Mouse (Mus musculus): ENCODE data around the gene Eif4b. TPM values are rescaled to one million over a fixed set of nuclear protein-coding genes. Genes with fewer than 3 reads are reported as not detected.
A peak's percentile ranks its signal among the peaks of the same experiment; 100 is the strongest.

Gene Eif4b
- polyA plus RNA-seq, 1 experiment from 2014 or later: 32.2 TPM

DNA sequence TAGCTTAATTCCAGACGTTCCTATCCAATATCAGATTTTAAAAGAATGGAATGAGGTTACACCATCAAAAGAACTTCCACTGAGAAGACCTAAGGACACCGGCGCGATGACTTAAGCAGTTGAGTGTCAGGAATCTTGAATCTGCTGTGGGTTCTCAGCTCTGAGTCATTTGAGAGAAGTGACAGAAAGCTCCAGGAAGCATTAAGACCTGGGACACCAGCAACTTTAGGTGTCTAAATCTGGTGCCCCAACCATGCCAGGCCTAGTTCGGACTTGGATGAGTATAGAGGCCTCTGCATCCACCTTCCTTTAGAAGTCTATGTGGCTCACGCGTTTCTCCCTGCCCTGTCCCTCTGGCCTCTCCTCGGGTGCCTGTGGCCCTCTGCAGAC is 26.2 kb downstream of the Eif4b start:
- peak overlapping the region; percentile 85 for H3K4me2 ChIP-seq (ENCODE audit: low read depth, low read length)
- peak overlapping the region; percentile 56 for H3K4me3 ChIP-seq (ENCODE audit: low read depth, low read length)
- peak overlapping the region; percentile 76 for H3K27ac ChIP-seq (ENCODE audit: low read depth)
- DNase-seq (no peak), ATAC-seq (no peak)
- peaks cover 35% of the 10 kb centered on the region for H3K4me1 ChIP-seq (ENCODE audit: insufficient read depth)
- no peaks in the 10 kb centered on the region for H3K27me3 ChIP-seq (ENCODE audit: insufficient read depth, low read length)
- no peaks in the 10 kb centered on the region for H3K9me3 ChIP-seq (ENCODE audit: low read length)
- TF ChIP-seq EP300 (IDR thresholded peaks at IDR 0.05; ENCODE audit: low read depth): no peak
- TF ChIP-seq CTCF (IDR thresholded peaks at IDR 0.05; ENCODE audit: low read depth): no peak
- peak overlapping the region; percentile 60 for H3K9ac ChIP-seq (replicated peaks)
- 31% methylated on average over 8 of the region's 8 CpGs for WGBS (ENCODE audit: insufficient replicate concordance)
- H3K36me3 ChIP-seq (replicated peaks; ENCODE audit: insufficient read depth, low read length): peaks cover 19% of the 10 kb centered on the region

DNA sequence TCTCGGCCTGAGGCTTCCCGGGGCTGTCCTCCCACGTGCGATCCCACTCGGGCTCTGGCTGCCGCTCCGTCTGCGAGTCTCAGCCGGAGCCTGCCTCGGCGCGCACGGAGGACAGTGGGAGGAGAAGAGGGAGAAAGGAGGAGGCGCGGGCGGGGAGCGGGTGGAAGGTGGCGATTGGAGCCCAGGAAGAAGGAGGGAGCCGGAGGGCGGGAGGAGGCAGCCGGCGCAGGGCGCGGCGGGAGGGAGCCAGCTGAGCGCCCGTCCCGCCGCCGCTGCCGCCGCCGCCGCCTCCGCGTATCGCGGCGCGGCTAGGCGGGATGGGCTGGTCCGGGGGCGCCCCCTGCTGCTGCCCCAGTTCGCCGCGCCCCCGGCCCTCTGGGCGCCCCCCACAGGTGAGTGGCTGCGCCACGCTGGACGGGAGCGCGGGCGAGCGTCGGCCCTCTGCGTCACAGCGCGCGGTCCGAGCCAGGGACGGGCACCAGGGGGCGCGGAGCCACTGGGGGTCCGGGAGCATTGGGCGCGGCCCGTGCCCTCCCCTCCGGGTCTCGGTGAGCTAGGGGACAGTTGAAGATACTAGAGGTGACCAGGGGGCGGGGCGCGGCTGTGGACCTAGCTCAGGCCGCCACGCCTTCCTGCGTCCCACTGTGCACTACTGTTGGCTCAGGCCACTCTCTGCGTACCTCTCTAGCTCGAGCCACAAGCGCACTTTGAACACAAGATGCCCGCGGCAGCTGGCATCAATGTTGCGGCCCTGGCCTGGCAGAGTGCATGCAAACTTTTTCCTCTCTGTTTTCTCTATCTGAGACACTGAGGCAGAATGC is 26.8 kb downstream of the Eif4b start, which contains the start of gene Tns2:
Gene Tns2 (plus strand): TSS at position 253 of the 821 bp plus-strand sequence.
- Histone ChIP-seq H3K9ac (replicated peaks) (peak within 1 kb of the TSS; percentile 60), H3K9me3 (ENCODE audit: low read length) (no peaks in the 10 kb centered on the region), H3K27ac (ENCODE audit: low read depth) (peak within 1 kb of the TSS; percentile 76), H3K4me3 (ENCODE audit: low read depth, low read length) (peak within 1 kb of the TSS; percentile 56), H3K4me2 (ENCODE audit: low read depth, low read length) (peak within 1 kb of the TSS; percentile 85), H3K27me3 (ENCODE audit: insufficient read depth, low read length) (no peaks in the 10 kb centered on the region), H3K36me3 (replicated peaks; ENCODE audit: insufficient read depth, low read length) (peaks cover 13% of the 10 kb centered on the region; the same call in 1 of the 2 replicates), H3K4me1 (ENCODE audit: insufficient read depth) (peaks cover 40% of the 10 kb centered on the region)
- 1% methylated on average over 48 of the region's 82 CpGs for WGBS (ENCODE audit: insufficient replicate concordance)
- DNase-seq: peak; percentile 78
- ATAC-seq: peak; percentile 55
- TF ChIP-seq CTCF (IDR thresholded peaks at IDR 0.05; ENCODE audit: low read depth) (peak; percentile 59), EP300 (IDR thresholded peaks at IDR 0.05; ENCODE audit: low read depth) (no peak)

- Histone ChIP-seq H3K4me1 (ENCODE audit: insufficient read depth) (peaks cover 48% of the 10 kb centered on the region), H3K36me3 (replicated peaks; ENCODE audit: insufficient read depth, low read length) (peaks cover 8% of the 10 kb centered on the region; the same call in 1 of the 2 replicates), H3K4me2 (ENCODE audit: low read depth, low read length) (peak overlapping the region; percentile 85), H3K9ac (replicated peaks) (peak overlapping the region; percentile 60), H3K4me3 (ENCODE audit: low read depth, low read length) (peak overlapping the region; percentile 56), H3K27ac (ENCODE audit: low read depth) (peak overlapping the region; percentile 76), H3K27me3 (ENCODE audit: insufficient read depth, low read length) (0 out of 2 replicates have a peak, but pooled peaks cover 4% of the 10 kb centered on the region), H3K9me3 (ENCODE audit: low read length) (no peaks in the 10 kb centered on the region)
- DNase-seq (no peak), ATAC-seq (no peak)
- no peak for TF ChIP-seq EP300 (IDR thresholded peaks at IDR 0.05; ENCODE audit: low read depth)
- whole genome bisulfite sequencing (ENCODE audit: insufficient replicate concordance): 37% methylated on average over 10 of the region's 10 CpGs
Measured at GRCm38 (mm10) chr15:102100996-102101671, 27.6 kb downstream of the Eif4b start.

GRCm38 (mm10) chr15:102101672-102102541 is 28.3 kb downstream of the Eif4b start:
- Histone ChIP-seq H3K4me2 (ENCODE audit: low read depth, low read length) (peak overlapping the region; percentile 85), H3K27ac (ENCODE audit: low read depth) (peak overlapping the region; percentile 77), H3K4me3 (ENCODE audit: low read depth, low read length) (peak overlapping the region; percentile 41; the same call in 1 of the 2 replicates), H3K9ac (replicated peaks) (0 out of 2 replicates have a peak overlapping the region, but pooled peaks have one; percentile 74), H3K27me3 (ENCODE audit: insufficient read depth, low read length) (0 out of 2 replicates have a peak, but pooled peaks cover 8% of the 10 kb centered on the region), H3K4me1 (ENCODE audit: insufficient read depth) (peaks cover 55% of the 10 kb centered on the region), H3K36me3 (replicated peaks; ENCODE audit: insufficient read depth, low read length) (0 out of 2 replicates have a peak, but pooled peaks cover 8% of the 10 kb centered on the region), H3K9me3 (ENCODE audit: low read length) (no peaks in the 10 kb centered on the region)
- DNase-seq (peak; percentile 46), ATAC-seq (no peak)
- no peak for TF ChIP-seq CTCF (IDR thresholded peaks at IDR 0.05; ENCODE audit: low read depth)
- TF ChIP-seq EP300 (IDR thresholded peaks at IDR 0.05; ENCODE audit: low read depth): peak; percentile 46
- 47% methylated on average over 11 of the region's 11 CpGs for WGBS (ENCODE audit: insufficient replicate concordance)

DNA sequence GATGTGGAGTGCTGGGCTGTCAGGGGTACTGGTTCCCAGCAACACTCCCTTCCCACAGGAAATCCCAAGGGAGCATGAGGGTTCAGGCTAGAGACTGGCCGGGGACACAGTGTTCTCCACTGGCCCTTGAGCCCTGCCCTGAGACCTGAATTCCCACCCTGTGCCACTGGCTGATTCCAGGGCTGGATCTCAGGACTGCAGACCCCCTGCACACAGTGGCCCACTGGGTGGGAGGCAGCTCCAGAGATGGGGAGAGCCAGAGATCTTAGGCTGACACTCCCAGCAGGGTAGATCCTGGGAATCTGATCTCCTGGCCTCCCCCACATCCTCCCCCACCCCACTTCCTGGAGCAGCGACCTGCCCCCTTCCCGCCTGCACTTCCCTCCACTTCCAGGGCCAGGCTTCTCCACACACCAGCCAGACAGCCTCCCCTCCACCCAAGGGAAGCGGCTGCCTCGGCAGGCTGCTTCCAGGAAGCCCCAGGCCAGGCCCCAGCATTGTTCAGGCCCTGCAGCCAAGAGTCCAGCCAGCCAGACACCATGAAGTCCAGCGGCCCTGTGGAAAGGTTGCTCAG is 29.1 kb downstream of the Eif4b start:
- 43% methylated on average over 6 of the region's 6 CpGs for WGBS (ENCODE audit: insufficient replicate concordance)
- DNase-seq: peak; percentile 40
- Histone ChIP-seq H3K36me3 (replicated peaks; ENCODE audit: insufficient read depth, low read length) (0 out of 2 replicates have a peak, but pooled peaks cover 2% of the 10 kb centered on the region), H3K4me2 (ENCODE audit: low read depth, low read length) (peak overlapping the region; percentile 85), H3K27me3 (ENCODE audit: insufficient read depth, low read length) (0 out of 2 replicates have a peak, but pooled peaks cover 8% of the 10 kb centered on the region), H3K9ac (replicated peaks) (peak overlapping the region; percentile 74), H3K4me1 (ENCODE audit: insufficient read depth) (peaks cover 58% of the 10 kb centered on the region), H3K9me3 (ENCODE audit: low read length) (no peaks in the 10 kb centered on the region), H3K4me3 (ENCODE audit: low read depth, low read length) (peak overlapping the region; percentile 41), H3K27ac (ENCODE audit: low read depth) (peak overlapping the region; percentile 77)
- no peak for TF ChIP-seq EP300 (IDR thresholded peaks at IDR 0.05; ENCODE audit: low read depth)
- no peak for TF ChIP-seq CTCF (IDR thresholded peaks at IDR 0.05; ENCODE audit: low read depth)
- no peak for ATAC-seq

Measured in liver, postnatal 0 days (tissue).